Mouse (Mus musculus): ENCODE data around the gene Ndrg3.

Ndrg3 gene

GRCm38 (mm10) chr2:156991470-156992319 lies at the start of gene Ndrg3:
Gene Ndrg3 (minus strand): TSS chr2:156992056.
- DNase-seq (ENCODE audit: low read depth, low spot score): peak; percentile 99

GRCm38 (mm10) chr2:157041421-157041820 lies 49.6 kb upstream of the Ndrg3 start:
- no peak for DNase-seq (ENCODE audit: low read depth, low spot score)

GRCm38 (mm10) chr2:157040649-157041046 lies 48.8 kb upstream of the Ndrg3 start:
- peak; percentile 60 for DNase-seq (ENCODE audit: low read depth, low spot score)

- peak; percentile 71 for DNase-seq (ENCODE audit: low read depth, low spot score)
Observed at GRCm38 (mm10) chr2:157039900-157040648, 48.2 kb upstream of the Ndrg3 start.

- DNase-seq (ENCODE audit: low read depth, low spot score): no peak
Observed at GRCm38 (mm10) chr2:157037303-157037702, 45.4 kb upstream of the Ndrg3 start.

- DNase-seq (ENCODE audit: low read depth, low spot score): no peak
Observed at GRCm38 (mm10) chr2:157036400-157036799, 44.5 kb upstream of the Ndrg3 start.

GRCm38 (mm10) chr2:157035371-157035770 lies 43.5 kb upstream of the Ndrg3 start:
- no peak for DNase-seq (ENCODE audit: low read depth, low spot score)

GRCm38 (mm10) chr2:157030804-157031203 lies 38.9 kb upstream of the Ndrg3 start:
- DNase-seq (ENCODE audit: low read depth, low spot score): peak; percentile 92

- no peak for DNase-seq (ENCODE audit: low read depth, low spot score)
Observed at GRCm38 (mm10) chr2:157028261-157028660, 36.4 kb upstream of the Ndrg3 start.

- no peak for DNase-seq (ENCODE audit: low read depth, low spot score)
Observed at GRCm38 (mm10) chr2:157027106-157028008, 35.5 kb upstream of the Ndrg3 start.

GRCm38 (mm10) chr2:157021156-157021555 lies 29.3 kb upstream of the Ndrg3 start:
- DNase-seq (ENCODE audit: low read depth, low spot score): peak; percentile 80

- peak; percentile 53 for DNase-seq (ENCODE audit: low read depth, low spot score)
Observed at GRCm38 (mm10) chr2:157019228-157019627, 27.4 kb upstream of the Ndrg3 start.

GRCm38 (mm10) chr2:157016529-157017270 lies 24.8 kb upstream of the Ndrg3 start:
- DNase-seq (ENCODE audit: low read depth, low spot score): peak; percentile 85

- DNase-seq (ENCODE audit: low read depth, low spot score): no peak
Observed at GRCm38 (mm10) chr2:157012341-157012740, 20.5 kb upstream of the Ndrg3 start.

GRCm38 (mm10) chr2:157010634-157011310 lies 18.9 kb upstream of the Ndrg3 start:
- no peak for DNase-seq (ENCODE audit: low read depth, low spot score)

- DNase-seq (ENCODE audit: low read depth, low spot score): no peak
Observed at GRCm38 (mm10) chr2:157010121-157010520, 18.3 kb upstream of the Ndrg3 start.

- peak; percentile 40 for DNase-seq (ENCODE audit: low read depth, low spot score)
Observed at GRCm38 (mm10) chr2:157008509-157008908, 16.7 kb upstream of the Ndrg3 start.

- no peak for DNase-seq (ENCODE audit: low read depth, low spot score)
Observed at GRCm38 (mm10) chr2:157007234-157007596, 15.4 kb upstream of the Ndrg3 start.

- DNase-seq (ENCODE audit: low read depth, low spot score): peak; percentile 94
Observed at GRCm38 (mm10) chr2:157006511-157007233, 14.8 kb upstream of the Ndrg3 start, which contains the start of gene Dsn1. Gene Dsn1 (minus strand): TSS chr2:157007154.

- no peak for DNase-seq (ENCODE audit: low read depth, low spot score)
Observed at GRCm38 (mm10) chr2:157002321-157002720, 10.5 kb upstream of the Ndrg3 start.

All from ZHBTc4 (cell line).